Mouse (Mus musculus) stomach, postnatal 0 days (tissue): ENCODE measurements around the gene Mtus2. TPM values are rescaled to one million over a fixed set of nuclear protein-coding genes. Genes with fewer than 3 reads are reported as not detected.

Experiments used
- ATAC-seq: fragments of 200-750 bp; cut with Nextera tagmentation; 2 replicates; pipeline ENCODE4 v1.8.0; 2017; ENCODE audit not compliant: low FRiP score, low TSS enrichment
- DNase-seq: peaks from one replicate; pipeline ENCODE4 v3.0.0-alpha.2; 2016; ENCODE audit warnings: low spot score
- H3K27ac ChIP-seq: fragments of 300-500 bp; sonication (generic); replicated peaks from 2 replicates; pipeline ENCODE4 v1.5.1; 2014; ENCODE audit warnings: mild to moderate bottlenecking, control low read depth
- H3K27me3 ChIP-seq: fragments of 300-500 bp; sonication (generic); 2 replicates; pipeline ENCODE4 v1.6.1; 2014; ENCODE audit warnings: low read length; ENCODE audit not compliant: control insufficient read depth, insufficient read depth
- H3K36me3 ChIP-seq: fragments of 300-500 bp; sonication (generic); 2 replicates; pipeline ENCODE4 v1.6.1; 2014; ENCODE audit warnings: low read length, mixed read lengths; ENCODE audit not compliant: control insufficient read depth, insufficient read depth
- H3K4me1 ChIP-seq: fragments of 300-500 bp; sonication (generic); replicated peaks from 2 replicates; pipeline ENCODE4 v1.6.1; 2014; ENCODE audit warnings: antibody characterized with exemption; ENCODE audit not compliant: control insufficient read depth, insufficient read depth
- H3K4me2 ChIP-seq: fragments of 300-500 bp; sonication (generic); replicated peaks from 2 replicates; pipeline ENCODE4 v1.6.1; 2014; ENCODE audit warnings: low read depth, mild to moderate bottlenecking, control low read depth, moderate library complexity
- H3K4me3 ChIP-seq: fragments of 300-500 bp; sonication (generic); 2 replicates; pipeline ENCODE4 v1.5.1; 2014; ENCODE audit warnings: low read depth, low read length, control low read depth
- H3K9ac ChIP-seq: fragments of 300-500 bp; sonication (generic); 2 replicates; pipeline ENCODE4 v1.6.1; 2014; ENCODE audit warnings: mild to moderate bottlenecking, low read length, control low read depth, mixed read lengths
- H3K9me3 ChIP-seq: fragments of 300-500 bp; sonication (generic); 2 replicates; pipeline ENCODE4 v1.6.1; 2016; ENCODE audit warnings: low read length; ENCODE audit not compliant: control insufficient read depth
- CTCF ChIP-seq: IDR thresholded peaks from 2 replicates; pipeline ENCODE4 v1.5.1; 2016; ENCODE audit warnings: antibody characterized with exemption, low read depth, mild to moderate bottlenecking, moderate library complexity
- EP300 ChIP-seq: optimal IDR thresholded peaks from 2 replicates; pipeline ENCODE3; 2016; ENCODE audit warnings: antibody characterized with exemption
- WGBS: fragments of 180-500 bp; shearing (Covaris S2); extraction: QIAGEN DNeasy Blood & Tissue Kit; methylation state at CpG from one replicate; pipeline ENCODE4 v1.1.7; 2014; 5-methylcytosine and 5-hydroxymethylcytosine counted together
- polyA plus RNA-seq: library from polyadenylated mRNA; unstranded; fragments of >200 nt; fragmentation: Nextera tagmentation; extraction: Ambion mirVana; gene quantifications from 2 replicates; pipeline ENCODE4 v1.2.1, GENCODE M21; 2015

Mtus2 gene
- polyA plus RNA-seq, 1 experiment from 2014 or later: 12.3 TPM

DNA sequence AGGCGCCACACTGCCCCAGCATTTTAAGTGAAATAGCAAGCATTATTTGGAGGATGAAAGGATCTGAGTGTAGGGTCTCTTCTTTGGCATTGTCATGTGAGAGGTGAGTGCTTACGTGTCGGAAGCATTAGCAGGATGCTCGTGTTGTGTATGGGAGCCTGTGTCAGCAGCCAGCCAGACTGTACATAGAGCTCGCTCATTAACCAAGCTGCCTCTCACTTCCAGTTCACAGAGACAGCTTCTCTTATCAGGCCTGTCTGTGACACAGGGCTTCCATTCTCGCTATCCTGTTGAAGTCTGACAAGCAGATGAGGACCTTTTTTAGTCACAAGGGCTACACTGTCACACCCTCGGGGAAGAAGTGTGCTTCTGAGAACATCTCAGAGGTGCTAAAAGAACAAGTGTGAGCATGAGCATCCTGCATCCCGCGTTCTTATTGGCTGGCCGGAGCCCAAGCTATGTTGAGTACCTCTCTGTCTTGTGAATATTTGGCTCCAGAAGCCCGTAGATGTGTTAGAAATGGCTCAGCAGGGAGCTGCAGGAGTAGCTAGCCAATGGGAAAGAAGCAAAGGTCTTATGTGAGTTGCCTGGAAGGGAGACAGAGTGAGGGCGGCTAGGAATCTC is 189.2 kb downstream of the Mtus2 start:
- Histone ChIP-seq H3K9ac (no peak overlapping the region), H3K36me3 (no peaks in the 10 kb centered on the region), H3K4me3 (no peak overlapping the region), H3K9me3 (no peaks in the 10 kb centered on the region), H3K4me1 (no peaks in the 10 kb centered on the region), H3K4me2 (no peak overlapping the region), H3K27me3 (no peaks in the 10 kb centered on the region), H3K27ac (no peak overlapping the region)
- TF ChIP-seq EP300 (no peak), CTCF (no peak)
- ATAC-seq (no peak), DNase-seq (no peak)
- 74% methylated on average over 12 of the region's 12 CpGs for WGBS

- TF ChIP-seq CTCF (no peak), EP300 (no peak)
- WGBS: 58% methylated on average over 14 of the region's 14 CpGs
- H3K9me3 ChIP-seq: no peaks in the 10 kb centered on the region
- no peak overlapping the region for H3K27ac ChIP-seq
- DNase-seq: no peak
- no peaks in the 10 kb centered on the region for H3K36me3 ChIP-seq
- H3K4me2 ChIP-seq: no peak overlapping the region
- H3K4me1 ChIP-seq: no peaks in the 10 kb centered on the region
- H3K9ac ChIP-seq: no peak overlapping the region
- no peak overlapping the region for H3K4me3 ChIP-seq
- ATAC-seq: no peak
- no peaks in the 10 kb centered on the region for H3K27me3 ChIP-seq
Measured at GRCm38 (mm10) chr5:148151894-148152599, 194.9 kb downstream of the Mtus2 start.

GRCm38 (mm10) chr5:148152600-148153402 is 195.7 kb downstream of the Mtus2 start:
- H3K4me3 ChIP-seq: no peak overlapping the region
- no peaks in the 10 kb centered on the region for H3K4me1 ChIP-seq
- DNase-seq (no peak), ATAC-seq (no peak)
- H3K4me2 ChIP-seq: no peak overlapping the region
- H3K27ac ChIP-seq: no peak overlapping the region
- H3K9me3 ChIP-seq: no peaks in the 10 kb centered on the region
- WGBS: 48% methylated on average over 13 of the region's 13 CpGs
- no peaks in the 10 kb centered on the region for H3K27me3 ChIP-seq
- TF ChIP-seq CTCF (no peak), EP300 (no peak)
- no peaks in the 10 kb centered on the region for H3K36me3 ChIP-seq
- no peak overlapping the region for H3K9ac ChIP-seq

GRCm38 (mm10) chr5:148153403-148153713 is 196.2 kb downstream of the Mtus2 start:
- Histone ChIP-seq H3K36me3 (no peaks in the 10 kb centered on the region), H3K4me3 (no peak overlapping the region), H3K27ac (no peak overlapping the region), H3K9ac (no peak overlapping the region), H3K9me3 (no peaks in the 10 kb centered on the region), H3K27me3 (no peaks in the 10 kb centered on the region), H3K4me2 (no peak overlapping the region), H3K4me1 (no peaks in the 10 kb centered on the region)
- ATAC-seq (no peak), DNase-seq (no peak)
- no peak for TF ChIP-seq CTCF
- no peak for TF ChIP-seq EP300
- 64% methylated on average over 9 of the region's 9 CpGs for WGBS

DNA sequence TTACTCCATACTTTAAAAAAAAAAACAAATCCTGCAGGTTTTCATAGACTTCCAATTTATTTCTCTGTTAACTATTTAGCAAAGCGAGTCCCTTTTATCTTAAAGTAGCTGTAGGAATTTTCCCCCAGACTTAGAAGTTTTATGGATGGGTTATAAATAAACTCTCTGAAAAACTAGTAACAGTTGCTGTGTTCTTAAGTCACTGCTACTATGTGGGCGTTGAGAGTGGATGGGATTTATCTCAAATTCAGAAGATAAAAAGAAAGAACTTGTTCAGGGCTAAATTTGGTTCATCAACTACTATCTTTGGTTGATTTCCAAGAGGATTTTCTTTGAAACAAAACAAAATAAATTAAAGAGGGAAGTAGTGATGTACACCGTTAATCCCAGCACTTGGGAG is 197.6 kb downstream of the Mtus2 start:
- no peak for ATAC-seq
- no peaks in the 10 kb centered on the region for H3K9me3 ChIP-seq
- H3K27me3 ChIP-seq: no peaks in the 10 kb centered on the region
- no peaks in the 10 kb centered on the region for H3K36me3 ChIP-seq
- H3K4me1 ChIP-seq: no peaks in the 10 kb centered on the region
- no peak for DNase-seq
- no peak overlapping the region for H3K4me3 ChIP-seq
- TF ChIP-seq CTCF: no peak
- no peak for TF ChIP-seq EP300
- H3K27ac ChIP-seq: no peak overlapping the region
- no peak overlapping the region for H3K9ac ChIP-seq
- WGBS: 88% methylated on average over 3 of the region's 3 CpGs
- no peak overlapping the region for H3K4me2 ChIP-seq

GRCm38 (mm10) chr5:148159328-148159727 is 202.2 kb downstream of the Mtus2 start:
- TF ChIP-seq CTCF (no peak), EP300 (no peak)
- Histone ChIP-seq H3K4me1 (no peaks in the 10 kb centered on the region), H3K9ac (no peak overlapping the region), H3K9me3 (no peaks in the 10 kb centered on the region), H3K4me3 (no peak overlapping the region), H3K4me2 (no peak overlapping the region), H3K27ac (no peak overlapping the region), H3K36me3 (no peaks in the 10 kb centered on the region), H3K27me3 (no peaks in the 10 kb centered on the region)
- ATAC-seq (no peak), DNase-seq (no peak)
- 52% methylated on average over 8 of the region's 8 CpGs for WGBS
